Mouse (Mus musculus): ENCODE results near the gene Socs3. TPM values are rescaled to one million over a fixed set of nuclear protein-coding genes. Genes with fewer than 3 reads are reported as not detected.

Socs3 gene
- polyA plus RNA-seq, 1 experiment: 3.5 TPM

DNA sequence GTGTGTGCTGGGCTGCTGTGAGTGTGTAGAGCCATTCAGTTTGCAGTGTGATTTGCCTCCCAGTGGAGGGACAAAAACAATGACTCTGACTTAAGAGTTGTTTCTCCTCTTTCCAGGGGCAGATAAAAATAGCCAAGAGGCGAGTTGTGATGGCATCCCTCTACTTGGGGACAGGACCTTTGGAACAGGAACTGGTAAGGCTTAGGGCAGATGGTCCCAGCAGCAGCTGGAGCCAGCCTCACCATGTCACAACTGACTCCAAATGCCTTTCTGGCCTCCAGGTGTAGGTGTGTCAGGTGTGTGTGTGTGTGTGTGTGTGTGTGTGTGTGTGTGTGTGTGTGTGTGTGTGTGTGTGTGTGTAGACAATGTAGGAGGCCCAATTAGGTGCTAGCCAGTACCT, 30.2 kb upstream of the Socs3 start:
- no peak for TF ChIP-seq GATA1 (IDR thresholded peaks at IDR 0.05; ENCODE audit: low read length)

GRCm38 (mm10) chr11:117999260-117999934, 29.6 kb upstream of the Socs3 start:
- no peak for TF ChIP-seq GATA1 (IDR thresholded peaks at IDR 0.05; ENCODE audit: low read length)

DNA sequence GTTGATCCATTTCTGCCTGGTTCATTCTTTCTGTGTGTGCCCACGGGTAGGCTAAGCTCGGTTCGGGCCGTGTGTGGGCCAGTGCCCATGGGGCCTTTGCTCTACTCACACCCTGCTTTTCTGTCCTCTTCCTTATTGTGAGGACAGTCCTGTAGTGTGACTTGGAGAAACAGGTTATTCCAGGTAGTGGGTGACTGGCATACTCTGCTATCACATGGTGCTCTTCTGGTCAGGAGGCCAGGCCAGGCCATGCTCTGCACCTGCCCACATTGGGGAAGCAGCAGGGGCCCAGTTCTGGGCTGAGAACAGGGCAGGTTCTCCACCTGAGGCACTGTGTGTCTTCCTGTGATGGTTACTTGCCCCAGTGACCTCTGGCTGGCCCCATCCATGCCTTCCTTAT, 28.5 kb upstream of the Socs3 start:
- TF ChIP-seq GATA1 (IDR thresholded peaks at IDR 0.05; ENCODE audit: low read length): no peak

DNA sequence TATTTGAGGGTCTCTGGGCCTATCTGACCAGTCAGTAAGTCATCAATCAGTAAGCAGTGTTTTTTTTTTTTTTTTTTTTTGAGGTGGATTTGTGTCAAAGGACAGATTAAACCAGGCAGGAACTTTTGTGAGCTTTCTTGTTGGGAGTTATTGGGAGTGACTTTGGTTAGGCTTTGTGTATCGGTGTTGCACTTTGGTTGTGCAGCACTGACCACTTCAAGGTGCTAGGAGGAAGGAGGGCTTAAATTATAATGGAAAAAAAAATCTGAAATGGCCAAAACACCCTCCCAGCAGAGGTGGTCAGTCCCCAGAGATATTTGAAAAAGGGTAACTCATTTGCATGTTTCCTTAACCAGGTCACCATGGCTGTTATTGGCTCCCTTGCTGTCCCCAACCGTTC, 27.2 kb upstream of the Socs3 start:
- no peak for TF ChIP-seq GATA1 (IDR thresholded peaks at IDR 0.05; ENCODE audit: low read length)

GRCm38 (mm10) chr11:117996066-117996465, 26.2 kb upstream of the Socs3 start:
- TF ChIP-seq GATA1 (IDR thresholded peaks at IDR 0.05; ENCODE audit: low read length): no peak

- no peak for TF ChIP-seq GATA1 (IDR thresholded peaks at IDR 0.05; ENCODE audit: low read length)
Measured at GRCm38 (mm10) chr11:117995661-117996060, 25.8 kb upstream of the Socs3 start.

- no peak for TF ChIP-seq GATA1 (IDR thresholded peaks at IDR 0.05; ENCODE audit: low read length)
Measured at GRCm38 (mm10) chr11:117995255-117995654, 25.4 kb upstream of the Socs3 start.

- TF ChIP-seq GATA1 (IDR thresholded peaks at IDR 0.05; ENCODE audit: low read length): no peak
Measured at GRCm38 (mm10) chr11:117994250-117995057, 24.6 kb upstream of the Socs3 start.

- TF ChIP-seq GATA1 (IDR thresholded peaks at IDR 0.05; ENCODE audit: low read length): peak; percentile 64
Measured at GRCm38 (mm10) chr11:117993190-117994175, 23.6 kb upstream of the Socs3 start.

DNA sequence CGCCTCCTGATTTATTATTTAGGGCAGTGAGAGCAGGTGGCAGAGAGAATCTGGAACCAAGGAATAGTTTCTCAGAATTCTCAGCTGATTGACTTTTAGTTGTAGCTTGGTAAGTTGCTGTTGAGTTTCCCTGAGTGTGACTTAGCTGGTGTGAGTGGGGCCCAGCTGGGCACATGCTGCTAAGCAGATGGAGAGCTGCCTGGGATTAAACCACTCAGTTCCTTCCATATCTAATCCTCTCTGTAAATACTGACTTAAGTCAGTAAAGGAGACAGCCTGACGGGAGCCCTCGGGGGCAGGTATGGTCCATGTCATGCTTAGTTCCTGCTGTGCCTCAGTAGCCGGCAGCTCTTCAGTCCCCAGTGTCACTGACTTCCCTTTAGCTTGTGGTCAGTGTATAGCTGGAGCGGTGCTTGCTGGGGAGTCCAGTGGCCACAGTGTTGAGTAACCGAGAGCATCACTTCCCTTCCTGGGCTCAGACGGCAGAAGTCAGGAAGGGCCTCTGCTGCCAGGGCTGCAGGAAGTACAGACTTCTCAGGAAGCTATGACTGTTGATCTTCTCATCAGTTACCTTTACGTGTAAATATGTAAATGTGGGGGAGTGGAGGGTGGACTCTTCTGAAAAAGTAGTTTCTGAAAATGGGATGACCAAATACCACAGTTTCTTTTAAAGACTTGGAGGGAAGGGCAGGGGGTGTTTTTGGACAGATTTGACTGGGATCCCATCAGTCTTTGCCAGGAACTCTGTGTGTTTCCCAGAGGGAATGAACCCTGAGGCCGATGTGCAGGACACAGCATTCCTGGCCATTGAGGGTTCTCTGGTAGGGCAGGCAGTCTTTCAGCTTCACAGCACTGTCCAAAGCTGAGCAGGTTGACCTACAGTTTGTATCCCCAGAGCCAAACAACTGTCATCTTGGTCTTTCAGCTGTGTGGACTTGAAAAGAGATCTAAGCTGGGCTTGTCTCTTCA, 21.9 kb upstream of the Socs3 start:
- no peak for TF ChIP-seq GATA1 (IDR thresholded peaks at IDR 0.05; ENCODE audit: low read length)

- no peak for TF ChIP-seq GATA1 (IDR thresholded peaks at IDR 0.05; ENCODE audit: low read length)
Measured at GRCm38 (mm10) chr11:117989926-117990325, 20.1 kb upstream of the Socs3 start.

- TF ChIP-seq GATA1 (IDR thresholded peaks at IDR 0.05; ENCODE audit: low read length): no peak
Measured at GRCm38 (mm10) chr11:117989241-117989640, 19.4 kb upstream of the Socs3 start.

- no peak for TF ChIP-seq GATA1 (IDR thresholded peaks at IDR 0.05; ENCODE audit: low read length)
Measured at GRCm38 (mm10) chr11:117987968-117988367, 18.1 kb upstream of the Socs3 start.

GRCm38 (mm10) chr11:117987032-117987451, 17.2 kb upstream of the Socs3 start:
- no peak for TF ChIP-seq GATA1 (IDR thresholded peaks at IDR 0.05; ENCODE audit: low read length)

Measured in G1E-ER4 (cell line).